Mouse (Mus musculus) thymus, adult 2 months (tissue): ENCODE results near the gene Celsr3. TPM values are rescaled to one million over a fixed set of nuclear protein-coding genes. Genes with fewer than 3 reads are reported as not detected.

ENCODE experiments used
- DNase-seq: peaks from one replicate; pipeline ENCODE4 v3.0.0; 2021
- H3K27ac ChIP-seq: fragments of 200-500 bp; 2 replicates; pipeline ENCODE4 v1.5.1; 2012; ENCODE audit warnings: low read length, control low read depth; ENCODE audit not compliant: control insufficient read depth, insufficient read depth
- H3K27me3 ChIP-seq: fragments of 200-500 bp; 2 replicates; pipeline ENCODE4 v1.6.1; 2012; ENCODE audit warnings: mild to moderate bottlenecking, low read length, moderate library complexity, mixed read lengths; ENCODE audit not compliant: control insufficient read depth, insufficient read depth
- H3K36me3 ChIP-seq: fragments of 200-500 bp; 2 replicates; pipeline ENCODE4 v1.6.1; 2012; ENCODE audit warnings: mild to moderate bottlenecking, low read length, moderate library complexity; ENCODE audit not compliant: control insufficient read depth, insufficient read depth
- H3K4me1 ChIP-seq: fragments of 200-500 bp; replicated peaks from 2 replicates; pipeline ENCODE4 v1.6.1; 2012; ENCODE audit warnings: low read length; ENCODE audit not compliant: control insufficient read depth, insufficient read depth
- H3K4me3 ChIP-seq: fragments of 200-500 bp; 2 replicates; pipeline ENCODE4 v1.5.1; 2012; ENCODE audit warnings: mild to moderate bottlenecking, low read length, control low read depth, moderate library complexity; ENCODE audit not compliant: control insufficient read depth, insufficient read depth
- CTCF ChIP-seq: fragments of 200-500 bp; IDR thresholded peaks from 2 replicates; pipeline ENCODE4 v1.5.1; 2012; ENCODE audit warnings: mild to moderate bottlenecking, control low read depth, low read length, moderate library complexity, borderline replicate concordance; ENCODE audit not compliant: control insufficient read depth, poor library complexity, insufficient read depth; ENCODE audit errors: extremely low read depth
- POLR2A ChIP-seq: fragments of 200-500 bp; IDR thresholded peaks from 2 replicates; pipeline ENCODE4 v1.6.1; 2012; ENCODE audit warnings: mild to moderate bottlenecking, low read length, control low read depth, moderate library complexity; ENCODE audit not compliant: control insufficient read depth, poor library complexity, insufficient read depth; ENCODE audit errors: extremely low read depth
- WGBS: fragments of 180-500 bp; shearing (Covaris S2); methylation state at CpG from one replicate; pipeline ENCODE4 v1.1.7; 2018; 5-methylcytosine and 5-hydroxymethylcytosine counted together
- polyA plus RNA-seq: library from polyadenylated mRNA; depleted of rRNA; stranded (reverse); fragments of >200 nt; gene quantifications from 2 replicates; pipeline ENCODE4 v1.2.3, GENCODE M21; 2012

Gene Celsr3
- polyA plus RNA-seq, 1 experiment, result 0.26 TPM

- no peak for DNase-seq
- Histone ChIP-seq H3K36me3 (peaks cover 54% of the 10 kb centered on the region), H3K27ac (no peak overlapping the region), H3K27me3 (no peaks in the 10 kb centered on the region), H3K4me3 (no peak overlapping the region), H3K4me1 (peaks cover 12% of the 10 kb centered on the region)
- TF ChIP-seq POLR2A (no peak), CTCF (no peak)
- WGBS, result 99% methylated on average over 8 of the region's 8 CpGs
Observed at GRCm38 (mm10) chr9:108805768-108806167, 20.4 kb upstream of the Celsr3 start.

DNA sequence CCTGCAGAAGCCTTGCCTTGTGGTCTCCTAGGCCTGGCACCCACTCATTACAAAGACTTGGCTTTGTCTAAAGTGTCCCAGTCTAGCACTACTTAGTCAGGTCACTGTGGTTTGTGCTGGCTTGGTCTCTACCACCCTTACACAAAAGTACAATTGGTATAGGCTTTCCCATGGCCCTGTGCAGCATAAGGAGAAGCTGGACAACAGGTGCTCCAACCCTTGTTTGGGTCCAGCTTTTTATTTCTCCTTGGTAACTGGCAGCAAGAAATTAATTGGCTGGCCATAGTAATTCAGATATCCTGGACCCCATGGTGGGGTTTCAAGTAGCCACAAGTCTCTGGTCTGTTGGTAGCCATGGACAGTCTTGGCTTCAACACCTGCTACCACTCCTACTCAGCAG, 19.7 kb upstream of the Celsr3 start:
- TF ChIP-seq POLR2A (no peak), CTCF (no peak)
- no peaks in the 10 kb centered on the region for H3K27me3 ChIP-seq
- H3K4me1 ChIP-seq, result peaks cover 12% of the 10 kb centered on the region
- H3K4me3 ChIP-seq, result no peak overlapping the region
- no peak for DNase-seq
- peaks cover 48% of the 10 kb centered on the region for H3K36me3 ChIP-seq
- no peak overlapping the region for H3K27ac ChIP-seq

- no peak overlapping the region for H3K4me3 ChIP-seq
- peaks cover 44% of the 10 kb centered on the region for H3K36me3 ChIP-seq
- TF ChIP-seq POLR2A (no peak), CTCF (no peak)
- H3K27me3 ChIP-seq, result no peaks in the 10 kb centered on the region
- peaks cover 12% of the 10 kb centered on the region for H3K4me1 ChIP-seq
- WGBS, result 89% methylated on average over 1 of the region's 1 CpGs
- DNase-seq, result no peak
- no peak overlapping the region for H3K27ac ChIP-seq
Observed at GRCm38 (mm10) chr9:108806831-108807230, 19.3 kb upstream of the Celsr3 start.

- Histone ChIP-seq H3K4me1 (peaks cover 12% of the 10 kb centered on the region), H3K27me3 (no peaks in the 10 kb centered on the region), H3K27ac (no peak overlapping the region), H3K4me3 (no peak overlapping the region), H3K36me3 (peaks cover 36% of the 10 kb centered on the region)
- WGBS, result 82% methylated on average over 5 of the region's 5 CpGs
- TF ChIP-seq CTCF (no peak), POLR2A (no peak)
- no peak for DNase-seq
Observed at GRCm38 (mm10) chr9:108807674-108808073, 18.4 kb upstream of the Celsr3 start.

GRCm38 (mm10) chr9:108808163-108808665, 17.9 kb upstream of the Celsr3 start, which contains the start of gene Nckipsd:
Gene Nckipsd (plus strand): TSS chr9:108808368.
- H3K27me3 ChIP-seq, result no peaks in the 10 kb centered on the region
- peak; percentile 96 for TF ChIP-seq CTCF
- TF ChIP-seq POLR2A, result peak; percentile 45
- peak within 1 kb of the TSS; percentile 73 for H3K4me3 ChIP-seq
- under 1% methylated on average over 62 of the region's 62 CpGs for WGBS
- peaks cover 12% of the 10 kb centered on the region for H3K4me1 ChIP-seq
- H3K27ac ChIP-seq, result no peak within 1 kb of the TSS
- peaks cover 33% of the 10 kb centered on the region for H3K36me3 ChIP-seq
- DNase-seq, result peak; percentile 95

GRCm38 (mm10) chr9:108809188-108809587, 16.9 kb upstream of the Celsr3 start:
- DNase-seq, result no peak
- Histone ChIP-seq H3K4me3 (no peak overlapping the region), H3K36me3 (peaks cover 24% of the 10 kb centered on the region), H3K4me1 (peaks cover 12% of the 10 kb centered on the region), H3K27me3 (no peaks in the 10 kb centered on the region), H3K27ac (no peak overlapping the region)
- WGBS, result 71% methylated on average over 5 of the region's 5 CpGs
- TF ChIP-seq CTCF (no peak), POLR2A (no peak)

DNA sequence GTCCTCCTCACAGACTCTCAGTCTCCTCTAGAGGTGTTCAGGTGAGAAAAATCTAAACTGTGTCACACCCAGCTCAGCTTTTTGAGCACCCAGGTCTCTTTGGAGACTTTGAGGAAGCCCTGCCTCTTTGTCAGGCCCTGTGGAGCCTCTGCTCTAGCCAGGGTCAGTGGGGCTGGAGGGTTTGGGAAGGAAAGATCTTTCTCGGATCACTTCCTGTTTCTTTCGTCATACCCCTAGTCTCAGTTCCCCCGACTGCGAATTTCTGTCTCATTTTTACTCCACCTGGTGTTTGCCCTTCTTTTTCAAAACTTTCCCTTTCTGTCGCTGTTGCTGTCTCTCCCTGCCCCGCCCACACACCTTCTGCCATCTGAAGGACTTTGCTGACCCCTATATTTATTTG, 16.4 kb upstream of the Celsr3 start:
- WGBS, result 51% methylated on average over 6 of the region's 6 CpGs
- peaks cover 19% of the 10 kb centered on the region for H3K36me3 ChIP-seq
- no peak overlapping the region for H3K27ac ChIP-seq
- H3K27me3 ChIP-seq, result no peaks in the 10 kb centered on the region
- peaks cover 12% of the 10 kb centered on the region for H3K4me1 ChIP-seq
- no peak for DNase-seq
- no peak overlapping the region for H3K4me3 ChIP-seq
- TF ChIP-seq POLR2A, result no peak
- TF ChIP-seq CTCF, result no peak
